Mouse (Mus musculus) heart, postnatal 14 days (tissue): ENCODE results near the gene Plin4. TPM values are rescaled to one million over a fixed set of nuclear protein-coding genes. Genes with fewer than 3 reads are reported as not detected.

ENCODE experiments used
- DNase-seq, 2 experiments: peaks; one replicate each; pipeline ENCODE4 v3.0.0; 2021 to 2022
- intact Hi-C: fragments of 180-260 bp; cut with DNase I; formaldehyde crosslinking; loops from one replicate; pipeline ENCODE4 v1.15.1; 2025
- long read RNA-seq, 2 experiments: library from polyadenylated mRNA; stranded (forward); transcript quantifications; one replicate each; pipeline ENCODE4 v2.0.0; 2021
- total RNA-seq, 2 experiments: library from RNA; stranded (reverse); gene quantifications; 2 replicates each; pipeline ENCODE4 v1.2.3; 2021

Plin4 gene
- 100 to 1,000 TPM; 125 to 147 TPM for total RNA-seq
- long read RNA-seq, experiment 1, partial matches to known transcripts = 4 of 24 reads
- long read RNA-seq, experiment 1, other reads (novel, unspliced or antisense) = 20 of 24 reads
- long read RNA-seq, experiment 2, partial matches to known transcripts = 7 of 13 reads
- long read RNA-seq, experiment 2, other reads (novel, unspliced or antisense) = 6 of 13 reads

- intact Hi-C loops = no loop called here
- peak; percentile 70 to 74 for DNase-seq
Observed at GRCm38 (mm10) chr17:56109219-56110051, at the start of gene Plin4. Plin4 (minus strand) TSS chr17:56109803.

- peak; percentile 67 to 73 for DNase-seq
Observed at GRCm38 (mm10) chr17:56153643-56154042, 44.0 kb upstream of the Plin4 start.

GRCm38 (mm10) chr17:56149897-56150296 lies 40.3 kb upstream of the Plin4 start:
- intact Hi-C loops = no loop called here
- no peak for DNase-seq

More at GRCm38 (mm10) chr17:56153643-56154042, 44.0 kb upstream of the Plin4 start:
- intact Hi-C loops = no loop called here

GRCm38 (mm10) chr17:56148790-56149618 lies 39.4 kb upstream of the Plin4 start:
- no peak for DNase-seq
- intact Hi-C loops = no loop called here

GRCm38 (mm10) chr17:56148280-56148679 lies 38.7 kb upstream of the Plin4 start:
- intact Hi-C loops = no loop called here
- no peak for DNase-seq

GRCm38 (mm10) chr17:56147420-56147819 lies 37.8 kb upstream of the Plin4 start:
- DNase-seq = no peak
- intact Hi-C loops = no loop called here

GRCm38 (mm10) chr17:56146131-56146530 lies 36.5 kb upstream of the Plin4 start:
- no peak for DNase-seq
- intact Hi-C loops = no loop called here

- no peak for DNase-seq
- intact Hi-C loops = no loop called here
Observed at GRCm38 (mm10) chr17:56144546-56144945, 34.9 kb upstream of the Plin4 start.

GRCm38 (mm10) chr17:56141702-56142605 lies 32.4 kb upstream of the Plin4 start:
- DNase-seq = peak in 1 of 2 experiments; percentile 46
- intact Hi-C loops = no loop called here

GRCm38 (mm10) chr17:56139858-56140595 lies 30.4 kb upstream of the Plin4 start, which contains the start of gene Sema6b:
Sema6b (minus strand) TSS chr17:56140343.
- DNase-seq = peak; percentile 79 to 80
- intact Hi-C loops = no loop called here

- intact Hi-C loops = no loop called here
- no peak for DNase-seq
Observed at GRCm38 (mm10) chr17:56139355-56139754, 29.8 kb upstream of the Plin4 start.

- DNase-seq = peak in 1 of 2 experiments; percentile 27
- intact Hi-C loops = no loop called here
Observed at GRCm38 (mm10) chr17:56137839-56138613, 28.4 kb upstream of the Plin4 start.

GRCm38 (mm10) chr17:56136558-56136957 lies 27.0 kb upstream of the Plin4 start:
- peak in 1 of 2 experiments; percentile 15 for DNase-seq
- intact Hi-C loops = no loop called here

- peak; percentile 81 to 85 for DNase-seq
- intact Hi-C loops = no loop called here
Observed at GRCm38 (mm10) chr17:56134463-56134971, 24.9 kb upstream of the Plin4 start.

- peak; percentile 68 to 74 for DNase-seq
- intact Hi-C loops = no loop called here
Observed at GRCm38 (mm10) chr17:56133457-56134363, 24.1 kb upstream of the Plin4 start.

- intact Hi-C loops = loop anchor here (1.0 kb wide), 1 partner anchor 27 kb away; no protein-coding TSS in a partner anchor
- DNase-seq = peak; percentile 79 to 81
Observed at GRCm38 (mm10) chr17:56132661-56133060, 23.1 kb upstream of the Plin4 start.

GRCm38 (mm10) chr17:56131814-56132213 lies 22.2 kb upstream of the Plin4 start:
- intact Hi-C loops = loop anchor here (1.0 kb wide), 2 partner anchors 27 to 123 kb away; no protein-coding TSS in a partner anchor
- DNase-seq = peak; percentile 74 to 83
